Mouse (Mus musculus) limb, embryonic 11.5 days (tissue): ENCODE results near the gene Hist1h3f. TPM values are rescaled to one million over a fixed set of nuclear protein-coding genes. Genes with fewer than 3 reads are reported as not detected.

ENCODE experiments used
- microRNA-seq: library from miRNA; unstranded; fragments of <30 nt; microRNA quantifications from one replicate; pipeline ENCODE4, GENCODE M21; 2016
- polyA plus RNA-seq: library from polyadenylated mRNA; unstranded; fragments of >200 nt; fragmentation: Nextera tagmentation; extraction: Ambion mirVana; gene quantifications from 2 replicates; pipeline ENCODE4 v1.2.1, GENCODE M21; 2014

The Hist1h3f gene
- polyA plus RNA-seq, 1 experiment from 2014 or later = 1.4 TPM

Small RNAs within 50 kb of the gene (microRNA-seq; reads per million reads assigned to microRNA genes)
- gene Gm44297 = not detected
- gene Gm44359 = not detected
- not detected for gene Gm44394
- 0.92 reads per million for gene n-TStga1

Other genes with a start within 250 kb of the Hist1h3f start
- 71.9 and 76.4 TPM in 2 replicates for gene Zfp322a, start 174.8 kb upstream of the Hist1h3f start, polyA plus RNA-seq
- gene Abt1, start 120.2 kb upstream of the Hist1h3f start, polyA plus RNA-seq = 16.3 and 17.4 TPM in 2 replicates
- gene Btn1a1, start 78.2 kb upstream of the Hist1h3f start, polyA plus RNA-seq = not detected in 2 replicates
- gene Btn2a2, start 55.2 kb upstream of the Hist1h3f start, polyA plus RNA-seq = 1.3 and 2.2 TPM in 2 replicates
- gene Hist1h4h, start 13.0 kb upstream of the Hist1h3f start, polyA plus RNA-seq = 4.0 and 5.6 TPM in 2 replicates
- gene Hist1h2af, start 10.1 kb upstream of the Hist1h3f start, polyA plus RNA-seq = 5.1 and 7.9 TPM in 2 replicates
- 7.0 and 9.4 TPM in 2 replicates for gene Hist1h3g, start 8.6 kb upstream of the Hist1h3f start, polyA plus RNA-seq
- gene Hist1h2bh, start 660 bp upstream of the Hist1h3f start, polyA plus RNA-seq = 0.79 and 1.0 TPM in 2 replicates
- 0.67 and 2.3 TPM in 2 replicates for gene Hist1h4f, start 7.6 kb downstream of the Hist1h3f start, polyA plus RNA-seq
- gene Hist1h1d, start 9.2 kb downstream of the Hist1h3f start, polyA plus RNA-seq = 0.54 and 0.56 TPM in 2 replicates
- gene Hist1h3e, start 18.3 kb downstream of the Hist1h3f start, polyA plus RNA-seq = 9.6 and 9.8 TPM in 2 replicates
- 98.4 and 102 TPM in 2 replicates for gene Hist1h2ae, start 27.2 kb downstream of the Hist1h3f start, polyA plus RNA-seq
- gene Hist1h2bg, start 27.3 kb downstream of the Hist1h3f start, polyA plus RNA-seq = 8.2 and 10.0 TPM in 2 replicates
- gene Hist1h2bf, start 30.1 kb downstream of the Hist1h3f start, polyA plus RNA-seq = 4.5 and 5.4 TPM in 2 replicates
- gene Hist1h2ad, start 30.3 kb downstream of the Hist1h3f start, polyA plus RNA-seq = 2.2 and 3.1 TPM in 2 replicates
- gene Hist1h3d, start 31.7 kb downstream of the Hist1h3f start, polyA plus RNA-seq = 12.6 and 13.2 TPM in 2 replicates
- 133 and 134 TPM in 2 replicates for gene Hist1h4d, start 37.5 kb downstream of the Hist1h3f start, polyA plus RNA-seq
- gene Hist1h2be, start 77.1 kb downstream of the Hist1h3f start, polyA plus RNA-seq = 3.1 and 3.9 TPM in 2 replicates
- 20.3 and 24.6 TPM in 2 replicates for gene Hist1h1e, start 78.5 kb downstream of the Hist1h3f start, polyA plus RNA-seq
- gene Hist1h2ac, start 139.9 kb downstream of the Hist1h3f start, polyA plus RNA-seq = 0.96 and 1.0 TPM in 2 replicates
- 19.9 and 21.1 TPM in 2 replicates for gene Hist1h2bc, start 140.1 kb downstream of the Hist1h3f start, polyA plus RNA-seq
- 0.28 TPM in 1 of 2 replicates, not detected in the other for gene Hist1h1t, start 151.8 kb downstream of the Hist1h3f start, polyA plus RNA-seq
- 6.6 and 7.9 TPM in 2 replicates for gene Hist1h4c, start 154.4 kb downstream of the Hist1h3f start, polyA plus RNA-seq
- 2.1 and 3.7 TPM in 2 replicates for gene Hfe, start 166.8 kb downstream of the Hist1h3f start, polyA plus RNA-seq
- 15.4 and 16.6 TPM in 2 replicates for gene Hist1h1c, start 194.8 kb downstream of the Hist1h3f start, polyA plus RNA-seq
- gene Hist1h3c, start 201.6 kb downstream of the Hist1h3f start, polyA plus RNA-seq = 13.3 and 14.0 TPM in 2 replicates
- gene Hist1h2bb, start 202.7 kb downstream of the Hist1h3f start, polyA plus RNA-seq = 1.7 and 3.4 TPM in 2 replicates
- 63.8 and 65.5 TPM in 2 replicates for gene Hist1h2ab, start 207.1 kb downstream of the Hist1h3f start, polyA plus RNA-seq
- gene Hist1h3b, start 208.2 kb downstream of the Hist1h3f start, polyA plus RNA-seq = 7.5 and 12.0 TPM in 2 replicates
- gene Hist1h4b, start 213.0 kb downstream of the Hist1h3f start, polyA plus RNA-seq = 6.3 and 7.9 TPM in 2 replicates
- gene Hist1h4a, start 217.2 kb downstream of the Hist1h3f start, polyA plus RNA-seq = 0.35 and 0.78 TPM in 2 replicates
- 5.1 and 5.4 TPM in 2 replicates for gene Hist1h3a, start 218.3 kb downstream of the Hist1h3f start, polyA plus RNA-seq
- gene Hist1h1a, start 219.6 kb downstream of the Hist1h3f start, polyA plus RNA-seq = 2.8 and 4.1 TPM in 2 replicates
- 0.30 TPM in 1 of 2 replicates, not detected in the other for gene Trim38, start 225.9 kb downstream of the Hist1h3f start, polyA plus RNA-seq